ENCODE assay signal across 11 mouse cellular contexts in the genomic region with DNA sequence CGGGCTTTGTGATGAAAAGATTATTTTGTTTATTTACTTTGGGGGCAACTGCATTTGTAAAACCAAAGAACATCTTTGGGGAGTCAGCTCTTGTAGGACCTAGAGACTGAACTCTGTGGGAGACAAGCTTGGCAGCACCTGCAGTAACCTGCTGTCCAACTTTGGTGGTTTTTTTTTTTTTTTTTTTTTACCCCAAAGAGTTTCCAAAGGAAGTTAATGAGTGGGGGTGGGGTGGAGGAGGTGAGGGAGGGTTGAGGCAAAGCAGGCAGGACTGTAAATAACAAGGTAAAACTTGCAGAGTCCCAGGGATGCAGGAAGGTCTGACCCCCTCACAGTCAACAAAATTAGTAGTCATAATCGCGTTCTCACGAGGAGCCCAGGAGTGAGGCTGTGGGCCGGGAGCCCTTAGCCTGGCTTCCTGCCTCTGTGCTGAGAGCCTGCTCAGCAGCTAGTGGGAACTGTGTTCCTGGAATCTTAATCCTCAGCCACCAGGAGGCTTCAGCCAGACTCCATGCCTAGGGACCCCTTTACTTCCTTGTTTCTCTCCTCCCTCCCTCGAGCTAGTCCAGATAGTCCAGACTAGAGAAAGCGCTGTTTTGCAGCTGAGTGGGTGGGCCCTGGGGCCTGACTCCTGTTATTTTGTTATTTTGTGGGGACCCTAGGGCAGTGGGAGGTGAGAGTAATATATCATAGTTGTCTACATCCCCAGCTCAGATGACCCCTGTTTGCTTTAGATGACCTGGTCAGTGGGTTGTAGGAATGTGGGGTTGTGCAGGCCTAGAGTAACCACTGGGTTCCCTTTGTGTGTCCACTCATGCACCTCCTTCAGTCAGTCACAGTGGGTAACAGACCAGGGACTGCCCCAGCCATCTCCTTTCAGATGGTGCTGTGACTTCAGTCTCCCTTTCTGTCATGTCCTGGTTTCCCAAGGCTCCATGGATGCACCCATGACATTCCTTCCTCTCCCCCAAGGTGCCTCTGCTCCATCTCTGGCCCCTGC.
DNase-seq lines count a peak whose midpoint lies in the region; ATAC-seq and TF ChIP-seq lines count a peak whose summit lies in the region.
"Had no signal": no experiment of that assay in that cellular context is flagged by ENCODE, and none has a peak within 500 bp of the region (broad histone marks: within the 10 kb centered on the region; RNA-seq: fewer than 3 reads in every experiment).

No protein-coding gene starts in this region.

- peak overlapping the region; percentile 60; the same call in 1 of the 2 replicates for H3K27ac ChIP-seq in forebrain, embryonic 10.5 days
- H3K27ac ChIP-seq in forebrain, embryonic 11.5 days (ENCODE audit: low read depth, low read length) = no peak overlapping the region
- no peak overlapping the region for H3K27ac ChIP-seq in layer of hippocampus, adult 2 months
- H3K27ac ChIP-seq in ES-E14 (ENCODE audit: insufficient read depth, low read depth, low read length, poor library complexity, severe bottlenecking) = no peak overlapping the region
- H3K27ac ChIP-seq in limb, embryonic 10.5 days = peak overlapping the region; percentile 65
- H3K27ac ChIP-seq: midbrain, embryonic 12.5 days; stomach, embryonic 15.5 days had no signal

- H3K4me1 ChIP-seq in forebrain, embryonic 10.5 days = peaks cover 33% of the 10 kb centered on the region
- 0 out of 2 replicates have a peak, but pooled peaks cover 4% of the 10 kb centered on the region for H3K4me1 ChIP-seq in forebrain, embryonic 11.5 days (replicated peaks; ENCODE audit: control insufficient read depth, insufficient read depth, low read length)
- H3K4me1 ChIP-seq in ES-E14 (ENCODE audit: control insufficient read depth in 2 of 2, insufficient read depth in 2 of 2, low read length in 2 of 2, poor library complexity in 1 of 2) = peaks cover 9 to 30% of the 10 kb centered on the region in 2 experiments
- peaks cover 31% of the 10 kb centered on the region for H3K4me1 ChIP-seq in limb, embryonic 10.5 days

- no peak overlapping the region for H3K4me2 ChIP-seq in forebrain, embryonic 11.5 days (ENCODE audit: low read depth, low read length, severe bottlenecking)
- H3K4me2 ChIP-seq: midbrain, embryonic 12.5 days had no signal

- H3K4me3 ChIP-seq in forebrain, embryonic 10.5 days = no peak overlapping the region
- H3K4me3 ChIP-seq in forebrain, embryonic 11.5 days (ENCODE audit: low read depth, low read length) = no peak overlapping the region
- no peak overlapping the region for H3K4me3 ChIP-seq in layer of hippocampus, adult 2 months
- no peak overlapping the region for H3K4me3 ChIP-seq in ES-E14 (ENCODE audit: insufficient read depth in 1 of 2, low read depth in 1 of 2, low read length in 2 of 2, poor library complexity in 1 of 2, severe bottlenecking in 1 of 2)
- no peak overlapping the region for H3K4me3 ChIP-seq in limb, embryonic 10.5 days
- H3K4me3 ChIP-seq: midbrain, embryonic 12.5 days; stomach, embryonic 15.5 days had no signal

- DNase-seq in forebrain, embryonic 10.5 days (ENCODE audit: extremely low spot score, low spot score) = no peak
- DNase-seq in forebrain, embryonic 11.5 days (ENCODE audit: low spot score) = no peak
- DNase-seq in layer of hippocampus, adult 2 months (ENCODE audit: low spot score in 2 of 2) = no peak
- no peak for DNase-seq in layer of hippocampus, adult 9-11 months
- DNase-seq in ES-E14 (ENCODE audit: low read depth, low spot score) = no peak
- no peak for DNase-seq in limb, embryonic 10.5 days (ENCODE audit: low spot score)
- DNase-seq in cerebellum, adult 11 months = no peak
- DNase-seq in left cerebral cortex, postnatal 4 days = no peak
- DNase-seq: retina, postnatal 1 day had no signal

- H3K9me3 ChIP-seq in forebrain, embryonic 10.5 days = no peaks in the 10 kb centered on the region
- H3K9me3 ChIP-seq in forebrain, embryonic 11.5 days (ENCODE audit: control insufficient read depth, low read length) = no peaks in the 10 kb centered on the region; the same call in 1 of the 2 replicates
- no peaks in the 10 kb centered on the region for H3K9me3 ChIP-seq in ES-E14 (ENCODE audit: control insufficient read depth, insufficient read depth, low read depth, low read length)
- H3K9me3 ChIP-seq in limb, embryonic 10.5 days (replicated peaks) = no peaks in the 10 kb centered on the region
- H3K9me3 ChIP-seq: stomach, embryonic 15.5 days had no signal

- H3K9ac ChIP-seq in forebrain, embryonic 11.5 days (ENCODE audit: low read length) = no peak overlapping the region
- no peak overlapping the region; the same call in 1 of the 2 replicates for H3K9ac ChIP-seq in ES-E14 (ENCODE audit: insufficient read depth, low read depth, low read length, poor library complexity, severe bottlenecking)
- H3K9ac ChIP-seq: midbrain, embryonic 12.5 days; stomach, embryonic 15.5 days had no signal

- in situ Hi-C loops in ES-E14 (cut with MboI; ENCODE audit: low sequenced_read_pairs in 2 of 2, unreplicated experiment in 2 of 2) = no loop called here

- peak; percentile 27; the same call in 1 of the 2 replicates for TF ChIP-seq CTCF in layer of hippocampus, adult 2 months (conservative IDR thresholded peaks at IDR 0.05)

- no peak; the same call in 1 of the 2 replicates for ATAC-seq in forebrain, embryonic 11.5 days (replicated peaks; ENCODE audit: low FRiP score)

- H3K36me3 ChIP-seq in forebrain, embryonic 10.5 days (replicated peaks) = no peaks in the 10 kb centered on the region
- H3K36me3 ChIP-seq in forebrain, embryonic 11.5 days (ENCODE audit: control insufficient read depth, insufficient read depth, low read length) = no peaks in the 10 kb centered on the region
- H3K36me3 ChIP-seq in ES-E14 (ENCODE audit: control insufficient read depth, insufficient read depth, low read length, poor library complexity, severe bottlenecking) = no peaks in the 10 kb centered on the region
- H3K36me3 ChIP-seq in limb, embryonic 10.5 days = no peaks in the 10 kb centered on the region
- H3K36me3 ChIP-seq: midbrain, embryonic 12.5 days; stomach, embryonic 15.5 days had no signal

- intact Hi-C loops in left cerebral cortex, postnatal 4 days (cut with DNase I) = no loop called here

- WGBS in forebrain, embryonic 10.5 days = 21% methylated on average over 7 of the region's 7 CpGs
- 16% methylated on average over 7 of the region's 7 CpGs for WGBS in forebrain, embryonic 11.5 days
- whole genome bisulfite sequencing in limb, embryonic 10.5 days = 18% methylated on average over 7 of the region's 7 CpGs

- no peaks in the 10 kb centered on the region for H3K27me3 ChIP-seq in forebrain, embryonic 10.5 days (ENCODE audit: poor library complexity, severe bottlenecking)
- no peaks in the 10 kb centered on the region for H3K27me3 ChIP-seq in forebrain, embryonic 11.5 days (ENCODE audit: control insufficient read depth, insufficient read depth, low read length)
- H3K27me3 ChIP-seq in limb, embryonic 10.5 days (ENCODE audit: low read depth, poor library complexity, severe bottlenecking) = no peaks in the 10 kb centered on the region
- H3K27me3 ChIP-seq: midbrain, embryonic 12.5 days; stomach, embryonic 15.5 days had no signal

TF ChIP-seq in ES-E14, 5 proteins besides CTCF, POLR2A, EP300 and RAD21:
- peak; percentile 42; the same call in 1 of the 2 replicates for TF ChIP-seq ZNF384 (IDR thresholded peaks at IDR 0.05; ENCODE audit: low read depth, low read length)
- no peak for TF ChIP-seq CHD2 (IDR thresholded peaks at IDR 0.05; ENCODE audit: low read depth, low read length)

Comparison
In these comparisons a context has a peak if more than half of its experiments do, and no peak if none do; other contexts are left out.
1. H3K27ac ChIP-seq: peak in forebrain, embryonic 10.5 days (single experiment) and limb, embryonic 10.5 days (single experiment); none in forebrain, embryonic 11.5 days (single experiment), layer of hippocampus, adult 2 months (single experiment) and ES-E14 (single experiment).